Mouse (Mus musculus): ENCODE results near the gene Tfpt. TPM values are rescaled to one million over a fixed set of nuclear protein-coding genes. Genes with fewer than 3 reads are reported as not detected.

Tfpt gene
- 10 to 100 TPM; 18.0 to 23.0 TPM for total RNA-seq (2021)

DNA sequence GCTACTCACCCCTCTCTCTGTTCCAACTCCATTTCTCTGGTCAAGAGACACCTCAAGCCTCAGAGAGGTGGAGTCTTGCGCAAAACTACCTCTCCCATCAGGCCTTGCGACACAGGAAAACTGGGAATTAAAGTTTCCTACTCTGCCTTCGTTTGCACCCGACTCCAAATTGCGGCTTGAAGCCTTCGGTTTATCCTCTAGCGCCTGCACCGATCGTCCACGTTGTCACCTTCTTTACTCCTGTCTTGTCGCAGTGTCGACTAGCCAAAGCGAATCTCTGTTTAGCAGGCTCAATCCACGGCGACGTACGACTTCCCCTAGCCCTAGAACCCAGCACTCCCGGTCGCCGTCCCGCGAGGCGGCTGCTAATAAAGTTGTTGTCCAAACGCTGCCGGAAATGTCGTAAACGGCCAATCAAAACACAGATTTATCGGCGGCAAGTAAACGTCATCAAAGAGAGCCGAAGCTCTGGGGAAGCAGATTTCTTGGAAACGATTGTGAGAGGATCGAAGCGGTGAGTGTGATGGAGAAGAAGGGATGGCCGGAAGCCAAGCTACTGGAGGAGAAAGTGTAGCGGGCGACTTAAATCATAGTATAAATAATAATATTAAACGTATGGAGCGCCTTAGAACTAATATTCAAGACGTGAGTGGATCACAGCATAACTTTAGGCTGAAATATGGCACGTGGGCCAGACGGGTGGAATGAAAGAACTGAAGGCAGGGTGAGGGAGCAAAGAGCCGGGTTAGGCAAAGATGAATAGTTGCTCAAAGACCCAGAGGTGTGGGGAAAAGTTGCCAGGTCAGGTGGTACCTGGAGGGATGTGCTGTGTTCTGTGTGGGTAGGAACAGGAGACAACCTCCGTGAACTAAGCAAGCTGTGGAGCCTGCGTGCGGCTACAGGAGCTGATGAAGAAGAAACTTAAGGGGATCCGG, at the start of gene Tfpt, which contains the start of gene Prpf31:
Tfpt (minus strand) TSS at position 387 of the 935 bp plus-strand sequence.
Prpf31 (plus strand) TSS at position 443 of the 935 bp plus-strand sequence.
- peak; percentile 91 for DNase-seq

DNA sequence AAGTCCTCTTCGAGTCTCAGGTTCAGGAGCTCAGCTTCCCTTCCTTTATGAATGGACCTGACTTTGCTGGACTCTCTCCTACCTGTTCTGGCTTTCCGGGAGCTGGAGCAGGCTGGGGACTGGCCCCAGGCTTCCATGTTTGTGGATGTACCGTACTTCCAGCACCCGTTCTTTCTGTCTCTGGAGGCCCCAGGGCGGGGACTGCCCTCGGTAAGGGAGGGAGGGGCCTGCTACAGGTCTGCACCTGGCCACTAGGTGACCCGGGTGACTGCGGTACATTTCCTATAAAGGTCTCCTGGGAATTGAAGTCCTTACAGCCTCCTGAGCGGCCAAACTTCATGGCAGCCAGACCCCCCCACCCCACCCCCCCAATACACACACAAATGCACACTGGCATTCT, 47.6 kb upstream of the Tfpt start, which contains the start of gene Tmc4:
Tmc4 (minus strand) TSS at position 212 of the 400 bp plus-strand sequence.
- no peak for DNase-seq

DNA sequence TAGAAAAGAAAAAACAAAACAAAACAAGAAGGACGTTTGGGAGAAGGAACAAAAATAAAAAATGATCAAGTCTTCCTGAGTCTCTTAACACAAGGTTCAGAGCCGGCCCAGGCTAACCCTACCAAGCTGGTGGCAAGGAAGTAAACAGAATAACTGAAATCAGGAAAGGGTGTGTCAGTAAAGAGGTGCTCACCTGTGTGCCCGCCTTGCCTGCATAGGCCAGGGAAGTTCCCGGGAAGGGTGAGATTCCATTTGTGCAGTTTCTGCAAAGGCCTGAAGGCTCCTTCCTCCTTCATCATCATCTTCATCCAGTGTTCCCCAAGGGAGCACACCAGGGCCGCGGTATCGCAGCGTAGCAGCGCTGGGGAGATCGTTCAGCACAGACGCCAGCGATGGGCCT, 46.6 kb upstream of the Tfpt start:
- no peak for DNase-seq

DNA sequence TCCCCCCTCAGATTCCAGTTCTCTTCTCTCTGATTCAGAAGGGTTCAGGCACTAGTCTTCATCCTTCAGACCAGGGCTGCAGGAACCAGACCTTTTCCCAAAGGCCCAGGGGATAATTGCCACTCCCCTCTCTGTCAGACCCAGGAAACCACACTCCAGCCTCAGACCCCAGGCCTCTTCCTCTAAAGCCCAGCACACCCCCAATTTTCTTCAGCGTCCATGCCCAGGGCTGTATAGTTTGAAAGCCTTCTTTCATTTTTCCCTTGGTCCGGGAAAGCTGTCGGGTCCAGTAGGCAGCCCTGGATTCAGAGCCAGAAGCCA, 45.5 kb upstream of the Tfpt start:
- DNase-seq: no peak

DNA sequence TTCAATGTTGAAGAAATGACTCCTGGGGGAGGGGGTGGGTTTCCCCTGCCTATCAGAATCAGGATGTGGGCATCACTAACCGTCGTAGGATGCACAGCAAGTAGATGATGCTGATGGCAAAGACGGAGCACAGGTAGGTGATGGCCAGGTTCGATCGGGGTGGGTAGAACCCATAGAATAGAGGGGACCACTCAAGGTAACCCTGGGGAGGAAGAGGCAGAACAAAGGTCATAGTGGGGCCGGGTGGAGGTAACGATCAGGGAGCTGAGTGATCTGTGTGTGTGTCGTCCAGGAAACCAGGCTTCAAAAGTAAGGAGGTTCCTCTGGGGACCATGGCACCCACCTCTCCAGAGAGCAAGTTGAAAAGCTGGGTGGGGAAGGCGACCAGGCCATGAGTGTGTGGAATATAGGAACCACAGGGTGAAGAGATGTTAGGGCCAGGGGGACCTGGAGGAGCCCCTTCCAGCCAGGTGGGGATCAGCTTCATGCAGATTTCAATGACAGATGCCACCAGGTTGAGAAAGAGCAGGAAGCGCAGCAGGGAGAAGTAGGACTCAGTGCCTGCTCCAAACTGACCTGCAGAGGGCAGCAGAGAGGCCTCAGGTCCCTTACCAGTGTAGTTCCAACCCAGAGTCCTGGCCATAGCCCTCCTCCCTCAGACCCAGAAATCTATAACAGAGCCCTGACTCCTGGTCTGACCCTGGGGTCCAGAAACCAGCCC, 44.9 kb upstream of the Tfpt start:
- peak; percentile 90 for DNase-seq

DNA sequence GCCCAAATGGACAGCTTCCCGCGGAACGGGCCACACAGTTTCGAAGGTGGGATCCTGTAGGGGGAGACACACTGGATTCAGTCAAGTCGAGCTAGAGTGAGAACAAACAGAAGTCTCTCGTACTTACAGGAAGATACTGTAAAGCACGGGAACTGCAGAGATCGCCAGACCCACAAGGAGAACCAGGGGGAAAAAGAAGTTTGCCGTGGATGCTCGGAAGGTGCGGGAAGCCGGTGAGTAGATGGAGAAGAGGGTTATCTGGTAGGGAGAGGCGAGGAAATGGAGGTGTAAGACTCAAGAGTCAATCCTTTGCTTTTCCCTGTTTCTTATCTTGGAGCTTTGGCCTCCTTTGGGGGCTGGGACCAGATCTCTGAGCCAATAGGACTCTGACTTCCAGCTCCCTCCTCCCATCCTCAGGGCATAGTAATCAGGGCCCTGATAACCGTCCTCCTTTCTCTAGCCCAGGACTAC, 37.2 kb upstream of the Tfpt start:
- peak; percentile 36 for DNase-seq

DNA sequence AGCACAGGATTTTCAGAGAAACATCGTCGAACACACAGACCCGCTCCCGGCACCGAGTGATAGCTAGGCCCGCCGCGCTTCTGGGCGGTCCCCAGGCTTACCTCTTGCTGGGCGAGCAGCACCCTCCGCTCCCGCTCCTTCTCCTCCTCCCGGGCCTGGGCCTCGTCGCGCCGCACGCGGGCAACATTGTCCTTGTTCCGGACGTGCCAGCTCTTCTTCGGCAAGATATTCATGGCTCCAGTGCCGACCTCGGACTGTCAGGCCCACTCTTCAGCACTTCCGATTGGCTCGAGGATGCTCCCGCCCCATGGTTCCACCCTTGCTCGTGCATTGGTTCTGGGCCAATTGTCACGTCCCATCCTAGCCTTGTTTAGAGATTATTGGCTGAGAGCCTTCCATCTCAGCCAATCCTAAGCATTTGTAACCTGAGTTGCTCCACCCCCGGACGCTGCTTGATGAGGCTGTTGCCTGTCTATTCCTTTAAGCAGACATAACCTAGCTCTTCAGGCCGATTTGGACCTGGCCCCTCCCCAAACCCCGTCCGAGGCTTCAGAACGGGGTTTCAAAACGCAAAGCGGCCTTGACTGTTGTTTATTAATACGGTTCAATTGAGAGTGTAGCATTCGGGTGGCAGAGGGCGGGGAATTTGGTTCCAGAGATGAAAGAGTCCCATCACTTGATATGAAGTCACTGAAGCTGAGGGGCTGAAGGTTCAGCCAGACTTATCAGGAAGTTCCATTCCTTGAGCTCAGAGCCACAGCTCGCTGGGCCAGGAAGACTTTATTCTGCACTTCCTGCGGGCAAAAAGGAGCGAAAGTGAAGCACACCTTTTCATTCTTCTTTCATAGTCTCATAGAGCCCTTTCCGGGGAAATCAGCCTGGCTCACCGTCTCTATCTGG, 35.7 kb upstream of the Tfpt start, which contains the start of gene Leng1:
Leng1 (minus strand) TSS at position 626 of the 900 bp plus-strand sequence.
- peak; percentile 97 for DNase-seq

DNA sequence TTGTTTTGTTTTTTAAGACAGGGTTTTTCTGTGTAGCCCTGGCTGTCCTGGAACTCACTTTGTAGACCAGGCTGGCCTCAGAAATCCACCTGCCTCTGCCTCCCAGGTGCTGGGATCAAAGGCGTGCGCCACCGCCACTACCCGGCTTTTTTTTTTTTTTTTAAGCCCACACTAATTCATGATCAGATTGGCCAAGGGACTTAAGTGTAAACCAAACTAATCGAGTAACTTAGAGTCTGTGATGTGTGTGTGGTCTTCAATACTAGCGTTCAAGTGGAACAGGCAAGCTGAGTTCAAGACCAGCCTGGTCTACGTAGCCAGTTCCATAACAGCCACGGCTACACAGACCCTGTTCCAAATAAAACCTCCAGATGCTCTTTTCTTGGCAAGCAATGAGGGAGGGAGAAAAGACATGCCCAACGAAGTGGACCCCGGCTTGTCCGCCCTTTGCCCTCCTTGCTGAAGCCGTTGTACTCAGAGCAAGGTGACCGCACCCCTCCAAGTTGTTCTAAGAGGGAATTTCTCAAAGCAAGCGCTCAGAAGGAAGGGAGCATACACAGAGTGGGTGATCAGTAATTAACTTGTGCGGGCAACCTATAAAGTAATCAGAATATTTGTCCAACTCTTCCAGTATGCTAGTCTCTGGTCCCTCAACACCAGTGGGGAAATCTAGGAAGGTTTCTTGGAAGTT, 34.9 kb upstream of the Tfpt start:
- peak; percentile 24 for DNase-seq

DNA sequence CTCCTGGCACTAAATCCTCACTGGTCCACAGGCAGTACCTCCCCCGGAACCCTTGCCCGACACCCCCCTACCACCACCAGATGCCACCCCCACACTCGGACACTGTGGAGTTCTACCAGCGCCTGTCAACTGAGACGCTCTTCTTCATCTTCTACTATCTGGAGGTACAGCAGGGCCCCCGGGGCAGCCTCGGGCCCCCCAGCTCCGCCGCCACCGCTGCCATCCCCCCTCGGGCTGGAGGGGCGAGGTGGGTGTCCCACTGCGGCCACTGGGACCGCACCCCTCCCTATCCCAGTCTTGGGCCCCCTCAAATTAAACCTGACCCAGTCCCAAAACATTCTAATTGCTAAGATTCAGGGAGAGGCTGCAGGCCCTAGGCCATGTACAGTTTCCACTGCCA, 28.8 kb upstream of the Tfpt start:
- no peak for DNase-seq

DNA sequence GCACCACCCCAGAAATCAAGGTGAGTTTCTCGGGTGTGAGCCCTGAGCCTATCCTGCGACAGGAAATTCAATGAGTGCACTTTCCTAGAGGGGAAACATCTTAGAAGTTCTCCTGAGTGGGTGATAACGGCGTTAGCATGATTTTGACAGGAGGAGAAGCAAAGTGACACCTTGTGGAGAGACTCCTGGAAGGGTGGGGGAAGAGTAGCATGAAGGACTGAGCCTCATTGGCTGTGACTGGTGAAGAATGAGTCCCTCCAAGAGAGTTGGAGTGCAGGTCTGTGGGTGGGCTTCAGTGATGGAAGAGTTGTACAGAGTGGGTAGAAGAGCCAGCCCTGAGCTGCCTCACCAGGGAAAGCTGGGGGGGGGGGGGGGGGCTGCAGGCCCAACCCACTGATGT, 27.2 kb upstream of the Tfpt start:
- no peak for DNase-seq

DNA sequence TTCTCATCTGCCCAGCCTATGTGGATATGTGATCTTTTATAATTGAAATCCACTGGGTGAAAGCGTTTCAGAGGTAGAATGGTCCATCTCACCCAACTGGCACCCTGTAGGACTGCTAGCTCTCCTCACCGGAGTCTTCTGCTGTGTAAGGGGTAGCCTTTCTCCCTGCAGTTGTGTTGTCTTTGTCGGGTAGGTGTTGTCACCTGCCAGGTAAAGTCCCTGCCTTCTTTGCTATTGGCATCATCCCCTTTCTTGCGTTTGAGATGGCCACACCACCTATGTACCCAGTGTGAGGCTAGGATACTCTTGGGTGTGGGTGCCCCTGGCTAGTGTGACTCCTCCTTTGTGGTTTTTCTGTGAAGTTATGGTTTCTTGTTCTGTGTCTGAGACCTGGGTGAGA, 16.9 kb upstream of the Tfpt start:
- DNase-seq: no peak

DNA sequence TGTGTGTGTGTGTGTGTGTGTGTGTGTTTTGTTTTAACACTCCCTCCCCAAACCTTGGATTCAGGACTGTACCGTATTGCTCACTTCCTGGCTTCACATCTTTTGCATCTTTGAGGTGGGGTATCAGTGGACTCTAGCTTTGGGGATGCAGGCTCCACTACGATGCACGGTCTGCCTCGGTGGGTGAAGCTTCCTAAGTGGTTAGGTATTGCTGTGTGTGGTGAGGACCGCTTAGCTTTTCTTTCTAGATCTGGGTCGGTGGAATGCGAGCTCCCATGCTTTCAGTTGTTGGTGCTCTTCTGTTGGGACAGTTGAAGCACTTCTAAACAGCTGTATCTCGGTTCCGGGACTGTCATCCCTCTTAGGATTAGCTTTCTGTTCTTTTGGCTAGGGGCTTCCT, 16.5 kb upstream of the Tfpt start:
- DNase-seq: no peak

DNA sequence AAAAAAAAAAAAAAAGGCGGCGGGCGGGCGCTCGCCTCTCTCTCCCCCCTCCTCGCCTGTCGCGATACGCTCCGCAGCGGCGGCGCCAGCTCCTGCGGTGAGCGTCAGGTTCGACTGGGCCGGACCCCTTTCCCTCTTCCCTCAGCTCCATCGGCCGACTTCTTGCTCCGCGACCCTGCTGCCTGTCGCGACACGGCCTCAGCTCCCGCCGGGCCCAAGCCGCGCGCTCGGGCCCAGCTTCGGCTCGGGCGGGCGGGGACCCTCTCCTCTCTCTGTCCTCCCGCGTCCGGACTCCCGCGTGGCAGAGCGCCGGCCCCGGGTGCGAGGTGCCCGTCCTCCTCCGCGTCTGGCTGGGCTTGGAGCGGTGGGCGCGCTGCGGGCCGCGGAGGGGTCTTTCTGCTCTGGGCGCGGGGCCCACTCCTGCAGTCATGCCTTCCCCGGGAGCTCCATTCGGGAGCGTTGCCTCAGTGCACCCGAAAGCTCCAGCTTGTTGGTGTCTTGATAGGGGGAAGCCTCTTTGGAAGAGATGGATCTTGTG, 15.8 kb upstream of the Tfpt start:
- no peak for DNase-seq

DNA sequence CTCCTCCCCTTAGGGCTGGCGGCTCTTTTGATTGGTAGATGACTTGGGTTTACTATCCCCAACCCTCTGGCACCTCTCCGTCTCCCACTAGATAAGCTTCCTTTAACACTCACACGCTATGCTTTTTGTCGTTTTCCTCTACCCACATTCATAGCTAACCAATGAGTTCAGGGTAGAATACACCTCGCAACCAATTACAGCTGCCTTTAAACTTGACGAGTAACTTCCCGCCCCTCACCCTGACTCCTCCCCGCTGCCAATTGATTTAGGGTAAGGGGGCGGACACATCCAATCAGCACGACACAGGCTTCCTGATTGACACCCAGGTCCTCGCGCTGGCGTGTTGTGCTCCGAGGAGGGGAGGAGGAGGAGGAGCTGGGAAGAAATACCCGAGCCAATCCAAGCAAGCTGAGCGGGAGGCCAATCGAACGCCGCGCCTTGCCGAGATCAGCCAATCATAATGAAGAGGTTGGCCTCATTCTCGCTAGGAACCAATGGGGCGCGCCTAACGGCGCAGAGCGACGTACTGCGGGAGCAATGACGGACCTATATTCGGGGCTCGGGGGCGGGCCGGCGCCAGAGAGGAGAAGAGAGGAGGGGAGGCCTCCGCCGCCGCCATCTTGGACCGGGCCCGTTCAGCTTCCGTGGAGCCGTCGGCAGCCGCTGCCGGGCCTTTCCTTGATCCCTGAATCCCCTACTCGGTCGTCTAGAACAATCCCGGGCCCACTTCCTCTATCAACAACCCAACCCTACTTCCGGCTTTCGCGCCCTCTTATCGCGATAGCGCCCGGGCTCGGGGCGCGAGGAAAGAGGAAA, 15.2 kb upstream of the Tfpt start, which contains the start of gene Cnot3:
Cnot3 (plus strand) TSS at position 597 of the 816 bp plus-strand sequence.
- peak; percentile 98 for DNase-seq

DNA sequence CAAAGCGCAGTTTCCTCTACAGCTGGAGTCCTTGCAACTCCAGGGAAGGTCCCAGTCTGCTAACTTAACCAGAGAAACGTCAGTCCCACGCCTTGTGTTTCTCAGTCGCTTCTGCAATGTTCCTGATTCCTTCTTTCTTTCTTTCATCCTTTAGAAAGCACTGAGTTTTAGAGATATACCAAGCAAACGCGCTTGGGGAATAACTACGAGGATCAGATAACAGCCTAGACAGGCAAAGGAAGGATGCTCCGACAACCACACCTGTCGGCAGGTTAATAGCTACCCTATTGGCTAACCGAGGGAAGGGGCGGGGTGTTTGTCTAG, 14.6 kb upstream of the Tfpt start:
- DNase-seq: no peak

DNA sequence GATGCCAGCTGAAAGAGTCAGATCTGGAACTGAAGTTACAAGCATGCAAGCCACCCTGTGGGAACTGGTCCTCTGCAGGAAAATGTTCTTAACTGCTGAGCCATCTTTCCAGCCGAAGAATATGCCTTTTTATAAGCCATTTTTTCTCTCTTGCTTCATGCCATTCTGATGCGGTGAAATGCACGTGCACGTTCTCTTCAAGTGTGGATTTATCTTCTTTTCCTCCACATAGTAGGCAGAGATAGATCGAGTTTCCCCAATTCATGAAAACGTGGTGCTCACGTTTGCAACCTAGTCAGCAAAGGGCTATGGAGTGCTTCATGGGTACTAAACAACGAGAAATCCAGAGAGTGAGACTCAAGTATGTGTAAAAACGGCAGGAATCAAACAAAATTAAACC, 14.1 kb upstream of the Tfpt start:
- DNase-seq: no peak

DNA sequence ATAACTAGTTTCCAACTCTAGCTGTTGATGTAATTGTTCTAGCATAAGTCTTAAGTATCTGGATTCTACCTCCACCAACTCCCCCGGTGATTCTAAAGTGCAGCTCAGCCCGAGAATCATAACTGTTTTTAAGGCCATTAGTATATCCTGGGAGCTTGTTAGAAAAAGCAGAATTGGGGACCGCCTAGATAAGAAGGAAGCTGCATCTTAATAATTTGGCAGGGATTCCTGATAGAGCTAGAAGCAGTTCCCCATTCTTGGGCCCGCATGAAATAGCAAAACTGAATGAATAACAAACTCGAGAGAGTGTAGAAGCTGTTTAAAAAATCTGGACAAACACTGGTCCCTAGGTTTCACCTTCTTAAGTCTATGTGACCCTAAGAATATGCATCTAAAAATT, 13.7 kb upstream of the Tfpt start:
- DNase-seq: no peak

DNA sequence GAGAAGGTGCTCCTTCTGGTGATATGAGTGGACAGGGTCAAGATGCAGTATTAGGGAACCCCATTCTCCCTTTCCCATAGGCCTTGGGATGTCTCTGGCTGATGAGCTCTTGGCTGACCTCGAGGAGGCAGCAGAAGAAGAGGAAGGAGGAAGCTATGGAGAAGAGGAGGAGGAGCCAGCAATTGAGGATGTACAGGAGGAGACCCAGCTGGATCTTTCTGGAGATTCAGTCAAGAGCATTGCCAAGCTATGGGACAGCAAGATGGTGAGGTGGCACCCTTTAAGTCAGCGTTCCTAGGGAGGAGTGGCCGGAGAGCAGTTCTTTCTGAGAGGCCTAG, 718 bp upstream of the Tfpt start:
- DNase-seq: no peak

DNA sequence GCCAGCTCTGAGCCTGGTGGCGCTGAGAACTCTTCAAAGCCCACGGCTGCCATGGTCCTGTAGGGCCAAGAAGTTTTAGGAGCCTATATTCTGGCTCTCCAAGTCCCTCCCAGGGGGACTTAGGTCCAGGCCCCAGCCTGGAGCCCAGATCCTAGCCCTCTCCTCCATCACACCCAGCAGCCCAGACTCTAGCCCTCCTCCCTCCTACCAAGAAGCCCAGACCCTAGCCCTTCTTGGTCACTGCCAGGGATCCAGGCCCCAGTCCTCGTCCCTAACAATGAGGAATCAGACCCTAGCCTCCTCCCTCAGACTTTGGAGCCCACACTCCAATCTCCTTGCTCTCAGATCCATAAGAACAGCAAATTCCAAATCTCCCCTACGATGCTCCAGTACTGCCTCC, 699 bp downstream of the Tfpt start:
- no peak for DNase-seq

DNA sequence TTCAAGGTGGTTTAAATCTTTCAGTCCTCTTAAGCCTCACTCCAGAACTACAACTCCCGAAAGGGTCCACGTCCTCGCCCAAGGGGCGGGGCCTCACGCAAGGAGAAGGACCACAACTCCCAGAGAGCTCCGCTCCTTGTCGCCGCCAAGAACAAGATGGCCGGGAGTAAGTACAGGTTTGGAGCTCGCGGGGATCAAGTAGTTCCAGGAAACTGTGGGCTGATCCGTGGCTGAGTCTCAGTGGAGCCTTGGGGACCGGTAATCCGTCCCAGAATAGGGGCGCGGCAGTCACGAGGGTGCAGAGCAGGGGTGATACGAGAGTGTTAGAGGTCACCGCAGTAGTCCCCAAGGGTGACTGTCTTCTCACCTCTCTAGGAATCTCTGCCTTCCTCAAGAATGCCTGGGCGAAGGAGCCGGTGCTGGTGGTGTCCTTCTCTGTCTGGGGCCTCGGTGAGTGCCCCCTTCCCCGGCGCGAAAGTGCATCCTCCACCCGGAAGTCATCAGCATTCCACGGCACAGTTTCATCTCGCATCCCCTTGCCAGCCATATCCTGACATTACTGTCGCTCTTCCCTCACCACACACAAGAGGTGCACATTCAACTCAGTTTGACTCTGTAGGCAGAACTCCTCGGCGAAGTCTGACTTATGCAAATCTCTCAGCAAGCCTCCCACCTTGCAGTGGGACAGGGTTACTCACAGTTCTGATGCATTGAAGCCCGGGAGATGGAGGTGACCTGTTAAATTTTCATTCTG, 12.3 kb downstream of the Tfpt start, which contains the start of gene Ndufa3:
Ndufa3 (plus strand) TSS at position 132 of the 754 bp plus-strand sequence.
- peak; percentile 88 for DNase-seq

All from heart, postnatal 4 days (tissue).